In genomic region chr19:34248558-34248957, GRCm38 (mm10) we compare ENCODE assay signal across 23 mouse cellular contexts. TPM values are rescaled to one million over a fixed set of nuclear protein-coding genes. Genes with fewer than 3 reads are reported as not detected.
A peak's percentile ranks its signal among the peaks of the same experiment; 100 is the strongest.
DNase-seq lines count a peak whose midpoint lies in the region; ATAC-seq and TF ChIP-seq lines count a peak whose summit lies in the region.
"Had no signal": no experiment of that assay in that cellular context is flagged by ENCODE, and none has a peak within 500 bp of the region (broad histone marks: within the 10 kb centered on the region; RNA-seq: fewer than 3 reads in every experiment).

No protein-coding gene starts in this region.

- H3K27me3 ChIP-seq in lung, postnatal 0 days (replicated peaks; ENCODE audit: insufficient read depth, low read length): no peaks in the 10 kb centered on the region
- H3K27me3 ChIP-seq: embryonic facial prominence, embryonic 12.5 days; hindbrain, embryonic 15.5 days; limb, embryonic 13.5 days; lung, embryonic 15.5 days had no signal

- TF ChIP-seq POLR2A in embryonic fibroblast, embryonic 13.5 days (IDR thresholded peaks at IDR 0.05; ENCODE audit: low read depth, low read length): peak; percentile 45; the same call in 1 of the 2 replicates

- ATAC-seq in lung, postnatal 0 days: no peak
- peak; percentile 81 for ATAC-seq in CD4-positive, CD25-positive, alpha-beta regulatory T cell, adult 4 months
- ATAC-seq in monocyte, adult 5-6 weeks (replicated peaks; ENCODE audit: insufficient number of reproducible peaks, low FRiP score, low TSS enrichment, poor library complexity, severe bottlenecking): peak; percentile 82

- no peaks in the 10 kb centered on the region for H3K9me3 ChIP-seq in lung, postnatal 0 days (ENCODE audit: low read length)
- H3K9me3 ChIP-seq: embryonic facial prominence, embryonic 12.5 days; hindbrain, embryonic 15.5 days; limb, embryonic 13.5 days; lung, embryonic 15.5 days had no signal

- no peak for TF ChIP-seq CTCF in lung, postnatal 0 days (IDR thresholded peaks at IDR 0.05)
- TF ChIP-seq CTCF in embryonic fibroblast, embryonic 13.5 days (IDR thresholded peaks at IDR 0.05; ENCODE audit: borderline replicate concordance, insufficient read depth, low read length): no peak

- H3K4me3 ChIP-seq in lung, postnatal 0 days (ENCODE audit: low read depth, low read length): no peak overlapping the region
- H3K4me3 ChIP-seq in embryonic fibroblast, embryonic 13.5 days (ENCODE audit: insufficient read depth, low read length): no peak overlapping the region
- H3K4me3 ChIP-seq: embryonic facial prominence, embryonic 12.5 days; hindbrain, embryonic 15.5 days; limb, embryonic 13.5 days; lung, embryonic 15.5 days had no signal

- H3K27ac ChIP-seq in lung, postnatal 0 days (ENCODE audit: low read length): no peak overlapping the region
- 0 out of 2 replicates have a peak overlapping the region, but pooled peaks have one; percentile 15 for H3K27ac ChIP-seq in embryonic fibroblast, embryonic 13.5 days (ENCODE audit: insufficient read depth, low read length)
- H3K27ac ChIP-seq: embryonic facial prominence, embryonic 12.5 days; hindbrain, embryonic 15.5 days; limb, embryonic 13.5 days; lung, embryonic 15.5 days had no signal

- DNase-seq in lung, postnatal 0 days (ENCODE audit: low spot score): peak; percentile 49
- DNase-seq in lung, postnatal 4 days: no peak
- DNase-seq in adrenal gland, adult 2 months: no peak
- DNase-seq in kidney, postnatal 36 days: no peak
- DNase-seq in right cerebral cortex, postnatal 36 days (ENCODE audit: low spot score in 2 of 2): no peak
- DNase-seq: adrenal gland, postnatal 10 days; cerebellum, adult 2 months; gastrocnemius, postnatal 25 days; heart, postnatal 14 days; kidney, adult 18-20 months; kidney, postnatal 14 days; retina, postnatal 1 day; thymus, postnatal 25 days had no signal

- no peaks in the 10 kb centered on the region for H3K36me3 ChIP-seq in lung, postnatal 0 days (ENCODE audit: insufficient read depth, low read length)
- H3K36me3 ChIP-seq: embryonic facial prominence, embryonic 12.5 days; hindbrain, embryonic 15.5 days; limb, embryonic 13.5 days had no signal

- 72% methylated on average over 5 of the region's 5 CpGs for WGBS in lung, postnatal 0 days

- no peak overlapping the region for H3K4me2 ChIP-seq in lung, postnatal 0 days (replicated peaks; ENCODE audit: low read depth, low read length)
- H3K4me2 ChIP-seq: embryonic facial prominence, embryonic 12.5 days; heart, embryonic 11.5 days; hindbrain, embryonic 15.5 days; limb, embryonic 13.5 days; lung, embryonic 15.5 days; midbrain, embryonic 11.5 days had no signal

- no peak overlapping the region for H3K9ac ChIP-seq in lung, postnatal 0 days (replicated peaks; ENCODE audit: low read depth)
- H3K9ac ChIP-seq: embryonic facial prominence, embryonic 12.5 days; hindbrain, embryonic 15.5 days; limb, embryonic 13.5 days; lung, embryonic 15.5 days had no signal

- no peak for TF ChIP-seq EP300 in lung, postnatal 0 days (IDR thresholded peaks at IDR 0.05)

- no peaks in the 10 kb centered on the region for H3K4me1 ChIP-seq in lung, postnatal 0 days (ENCODE audit: insufficient read depth, low read depth, low read length)
- H3K4me1 ChIP-seq in embryonic fibroblast, embryonic 13.5 days (ENCODE audit: control insufficient read depth, insufficient read depth, low read length): 0 out of 2 replicates have a peak, but pooled peaks cover 2% of the 10 kb centered on the region
- H3K4me1 ChIP-seq: hindbrain, embryonic 15.5 days; limb, embryonic 13.5 days had no signal

RNA-seq across cellular contexts. Expression of gene Acta2, which starts 6.8 kb away (rescaled TPM):
- 265 and 293 TPM in 2 replicates for polyA plus RNA-seq in lung, postnatal 0 days (2015; fragmentation: Nextera tagmentation; extraction: Ambion mirVana)
- under 1 TPM; 0.39 to 0.47 TPM for polyA plus RNA-seq in CD4-positive, CD25-positive, alpha-beta regulatory T cell, adult 4 months (2017; shearing (Covaris generic))
- 5,580 and 7,205 TPM in 2 replicates for polyA plus RNA-seq in embryonic fibroblast, embryonic 13.5 days (2011; ENCODE audit: insufficient read length, low read depth, missing spikeins)
- total RNA-seq in monocyte, adult 5-6 weeks (2017): 1.9 TPM in 1 of 3 replicates, not detected in the others
- total RNA-seq in adrenal gland, adult 2 months (2021): 10 to 100 TPM; 41.2 to 96.7 TPM
- 22.7 and 23.2 TPM in 2 replicates for polyA plus RNA-seq in adrenal gland, adult 2 months (2012; rRNA removed)
- total RNA-seq: MEL had no signal

RNA-seq across cellular contexts. Expression of gene Fas, which starts 41.9 kb away (rescaled TPM):
- 56.1 and 57.9 TPM in 2 replicates for polyA plus RNA-seq in lung, postnatal 0 days (2015; fragmentation: Nextera tagmentation; extraction: Ambion mirVana)
- polyA plus RNA-seq in CD4-positive, CD25-positive, alpha-beta regulatory T cell, adult 4 months (2017; shearing (Covaris generic)): 100 to 1,000 TPM; 132 to 152 TPM
- 27.9 and 32.2 TPM in 2 replicates for polyA plus RNA-seq in embryonic fibroblast, embryonic 13.5 days (2011; ENCODE audit: insufficient read length, low read depth, missing spikeins)
- total RNA-seq in monocyte, adult 5-6 weeks (2017): 13.9 to 25.4 TPM (median 24.3 TPM) in 3 replicates
- total RNA-seq in adrenal gland, adult 2 months (2021): 1 to 10 TPM; 8.6 TPM
- 0.19 and 0.42 TPM in 2 replicates for polyA plus RNA-seq in adrenal gland, adult 2 months (2012; rRNA removed)
- total RNA-seq: MEL had no signal

RNA-seq across cellular contexts. Expression of gene Stambpl1, which starts 56.5 kb away (rescaled TPM):
- polyA plus RNA-seq in lung, postnatal 0 days (2015; fragmentation: Nextera tagmentation; extraction: Ambion mirVana): 7.5 and 9.7 TPM in 2 replicates
- polyA plus RNA-seq in CD4-positive, CD25-positive, alpha-beta regulatory T cell, adult 4 months (2017; shearing (Covaris generic)): 100 to 1,000 TPM in 1 of 2 experiments, 10 to 100 TPM in 1; 87.6 to 100 TPM
- 30.6 and 40.5 TPM in 2 replicates for polyA plus RNA-seq in embryonic fibroblast, embryonic 13.5 days (2011; ENCODE audit: insufficient read length, low read depth, missing spikeins)
- total RNA-seq in monocyte, adult 5-6 weeks (2017): 9.1 to 16.7 TPM (median 14.9 TPM) in 3 replicates
- 1 to 10 TPM; 3.7 to 5.9 TPM for total RNA-seq in adrenal gland, adult 2 months (2021)
- 2.6 and 3.8 TPM in 2 replicates for polyA plus RNA-seq in adrenal gland, adult 2 months (2012; rRNA removed)
- total RNA-seq: MEL had no signal

Comparison
In these comparisons a context has a peak if more than half of its experiments do, and no peak if none do; other contexts are left out.
1. RNA of gene Acta2, which starts 6.8 kb away (polyA plus RNA-seq): 5,580 to 7,205 TPM in embryonic fibroblast, embryonic 13.5 days; 265 to 293 TPM in lung, postnatal 0 days, 22.7 to 23.2 TPM in adrenal gland, adult 2 months and 0.39 to 0.47 TPM in CD4-positive, CD25-positive, alpha-beta regulatory T cell, adult 4 months; every median in the first group is over 10 times any median in the second.
2. RNA of gene Fas, which starts 41.9 kb away (polyA plus RNA-seq): 132 to 152 TPM in CD4-positive, CD25-positive, alpha-beta regulatory T cell, adult 4 months, 56.1 to 57.9 TPM in lung, postnatal 0 days and 27.9 to 32.2 TPM in embryonic fibroblast, embryonic 13.5 days; 0.19 to 0.42 TPM in adrenal gland, adult 2 months; every median in the first group is over 10 times any median in the second.